Mouse (Mus musculus): ENCODE measurements around the gene Mup17.
"Not testable (repeated sequence)": the region's sequence is repeated elsewhere in the genome, so short reads cannot be mapped to it uniquely, and the experiment has no call there.

Mup17 gene

DNA sequence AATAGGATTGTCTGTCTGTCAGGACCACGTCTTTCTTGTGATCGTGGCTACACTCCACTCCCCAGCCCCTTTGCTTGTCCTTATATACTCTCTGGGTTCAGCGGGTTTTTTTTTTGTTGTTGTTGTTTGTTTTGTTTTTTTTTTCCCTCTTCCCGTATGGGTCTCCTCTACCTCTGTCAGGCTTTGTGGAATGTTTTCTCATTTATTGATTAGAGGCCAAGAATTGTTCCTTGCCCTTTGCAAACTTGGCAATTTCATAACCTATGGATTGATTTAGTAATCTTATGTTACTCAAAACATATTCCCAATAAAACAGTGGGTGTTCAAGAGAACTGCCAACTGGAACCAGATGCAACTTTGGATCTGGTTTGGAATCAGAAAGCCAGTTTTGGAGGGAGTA is at the start of gene Mup17:
TSS of gene Mup17 (minus strand) at position 101 of the 400 bp plus-strand sequence.
- not testable (repeated sequence) for DNase-seq

DNA sequence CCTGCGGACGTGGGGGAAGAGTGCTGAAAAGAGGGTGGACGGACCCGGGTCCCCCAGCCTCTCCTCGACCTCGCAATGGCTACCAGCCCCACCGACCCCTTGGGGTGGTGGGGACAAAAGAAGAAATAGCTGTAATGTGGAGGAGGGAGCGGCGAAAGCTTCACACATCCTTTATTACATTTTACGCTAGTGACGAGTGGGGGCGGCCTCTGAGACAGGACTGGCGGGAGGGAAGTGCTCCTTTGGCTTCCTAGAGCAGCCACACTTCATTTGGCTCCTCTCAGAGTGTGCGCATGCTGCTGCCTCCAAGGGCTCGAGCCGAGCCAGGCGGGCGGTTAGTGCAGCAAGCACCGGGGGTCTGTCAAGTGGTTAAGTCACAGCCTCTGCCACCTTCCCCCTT is 24.1 kb downstream of the Mup17 start:
- DNase-seq = not testable (repeated sequence)

DNA sequence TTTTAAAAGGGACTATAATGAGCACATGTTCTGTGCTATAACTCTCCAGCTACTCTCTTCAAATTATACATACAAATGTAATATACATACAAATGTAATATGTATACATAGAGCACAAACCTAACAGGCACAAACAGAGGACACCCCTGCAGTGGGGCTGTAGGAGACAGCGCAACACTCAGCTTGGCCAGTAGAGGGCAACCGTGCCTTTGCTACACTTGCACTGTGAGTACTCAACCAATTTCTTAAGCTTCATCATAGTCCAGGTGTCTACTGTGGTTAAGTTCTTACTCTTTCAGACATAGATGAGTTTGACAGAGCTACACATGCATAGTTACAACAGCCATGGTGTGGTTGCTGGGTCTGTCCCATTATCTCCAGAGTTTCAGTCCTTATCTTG is 39.8 kb downstream of the Mup17 start:
- DNase-seq = peak; percentile 39 to 69

All from kidney, postnatal 36 days (tissue).